Mouse (Mus musculus): ENCODE measurements around the gene Mdh1. TPM values are rescaled to one million over a fixed set of nuclear protein-coding genes. Genes with fewer than 3 reads are reported as not detected.

Mdh1 gene
- 1,000 to 10,000 TPM in 1 of 2 experiments, 100 to 1,000 TPM in 1; 495 to 1,053 TPM for total RNA-seq (2021)
- long read RNA-seq, experiment 1, transcript Mdh1-201 (9 exons, 2,122 nt), result major isoform, 858 of 894 reads
- long read RNA-seq, experiment 1, partial matches to known transcripts, result 28 of 894 reads
- long read RNA-seq, experiment 1, other reads (novel, unspliced or antisense), result 8 of 894 reads
- long read RNA-seq, experiment 2, transcript Mdh1-201 (9 exons, 2,122 nt), result major isoform, 938 of 979 reads
- long read RNA-seq, experiment 2, partial matches to known transcripts, result 22 of 979 reads
- long read RNA-seq, experiment 2, other reads (novel, unspliced or antisense), result 19 of 979 reads

DNA sequence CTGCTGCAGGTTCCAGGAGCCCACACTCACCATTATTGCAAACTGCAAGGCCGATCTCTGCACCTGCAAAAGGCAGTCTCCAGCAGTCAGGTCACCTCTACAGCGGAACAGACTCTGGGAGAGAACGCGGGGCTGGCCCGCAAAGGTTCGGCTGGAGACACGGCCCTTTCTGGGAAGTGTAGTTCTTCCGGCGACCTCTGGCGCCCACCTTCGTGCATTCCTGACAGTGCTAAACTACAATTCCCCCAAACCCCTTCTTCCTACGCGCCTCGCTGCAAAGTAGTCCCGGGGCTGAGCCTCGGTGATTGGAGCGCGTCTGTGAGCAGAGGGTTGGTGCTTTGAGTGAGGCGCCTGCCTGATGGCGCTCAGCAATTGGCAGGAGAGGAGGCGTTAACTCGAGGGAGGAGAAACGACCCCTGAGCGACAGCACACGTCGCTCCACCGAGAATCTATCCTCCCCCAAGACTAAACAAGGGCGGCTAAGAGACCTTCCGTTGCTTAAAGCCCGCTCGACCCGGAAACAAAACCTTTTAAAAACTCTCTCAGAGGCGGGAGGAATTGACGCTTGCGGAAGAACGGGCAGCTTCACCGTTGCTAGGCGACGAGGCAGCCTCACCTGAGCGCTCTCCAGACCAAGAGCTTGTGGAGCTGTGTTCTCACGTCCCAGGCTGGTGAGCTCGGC, at the start of gene Mdh1, which contains the start of gene Wdpcp:
Mdh1 (minus strand) TSS at position 668 of the 682 bp plus-strand sequence.
Wdpcp (plus strand) TSS at position 536 of the 682 bp plus-strand sequence.
- H3K4me3 ChIP-seq, result peak within 1 kb of the TSS; percentile 92
- DNase-seq, result peak; percentile 96
- peak within 1 kb of the TSS; percentile 89 for H3K27ac ChIP-seq
- intact Hi-C loops (cut with DNase I), result no loop called here
- peak; percentile 25; the same call in 1 of the 2 replicates for TF ChIP-seq CTCF (IDR thresholded peaks at IDR 0.05)

DNA sequence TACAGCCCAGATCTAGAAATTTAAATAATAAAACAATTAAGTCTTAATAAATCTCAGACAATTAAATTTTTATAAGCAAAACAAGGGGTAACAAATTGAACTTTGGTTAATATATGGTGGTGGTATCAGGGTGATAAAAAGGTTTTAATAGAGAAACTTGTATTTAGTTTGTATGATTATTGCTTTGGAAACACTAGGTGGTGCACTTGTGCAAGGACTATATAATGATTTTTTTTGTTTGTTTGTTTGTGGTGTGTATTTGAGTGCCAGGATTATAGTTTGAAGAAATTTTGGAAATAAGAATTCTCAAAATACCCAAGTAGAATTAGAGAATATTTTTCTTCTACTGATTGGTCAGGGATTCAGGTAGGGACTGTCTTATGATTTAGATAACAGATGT, 43.7 kb upstream of the Mdh1 start:
- intact Hi-C loops (cut with DNase I), result no loop called here
- DNase-seq, result no peak
- peak; percentile 53 for TF ChIP-seq CTCF (IDR thresholded peaks at IDR 0.05)
- H3K27ac ChIP-seq, result no peak overlapping the region
- no peak overlapping the region for H3K4me3 ChIP-seq

- DNase-seq, result no peak
- Histone ChIP-seq H3K4me3 (no peak overlapping the region), H3K27ac (no peak overlapping the region)
- TF ChIP-seq CTCF (IDR thresholded peaks at IDR 0.05), result no peak
- intact Hi-C loops (cut with DNase I), result no loop called here
These were observed 30.3 kb upstream of the Mdh1 start for GRCm38 (mm10) chr11:21602497-21602896.

DNA sequence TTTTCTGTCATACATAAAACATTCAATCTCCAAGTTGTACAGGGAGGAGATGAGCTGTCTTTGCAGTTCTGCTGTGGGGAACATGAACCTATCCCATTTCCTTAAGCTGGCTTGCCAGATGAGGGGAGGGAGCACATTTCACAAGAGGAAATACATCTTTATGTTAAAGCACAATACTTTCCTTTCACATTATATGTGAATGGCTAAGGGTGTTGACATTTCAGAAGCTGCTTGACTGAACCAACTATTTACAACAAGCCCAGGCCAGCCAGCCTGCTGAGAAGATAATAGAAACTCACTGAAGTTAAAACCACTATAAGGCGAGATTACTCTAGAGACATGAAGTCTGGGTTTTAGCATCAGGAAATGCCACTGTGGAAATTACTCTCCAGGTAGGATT, 11.1 kb upstream of the Mdh1 start:
- no peak for DNase-seq
- H3K4me3 ChIP-seq, result no peak overlapping the region
- intact Hi-C loops (cut with DNase I), result no loop called here
- no peak overlapping the region for H3K27ac ChIP-seq
- TF ChIP-seq CTCF (IDR thresholded peaks at IDR 0.05), result no peak

- DNase-seq, result no peak
- TF ChIP-seq CTCF (IDR thresholded peaks at IDR 0.05), result no peak
- intact Hi-C loops (cut with DNase I), result no loop called here
- Histone ChIP-seq H3K4me3 (no peak overlapping the region), H3K27ac (no peak overlapping the region)
These were observed 9.3 kb upstream of the Mdh1 start for GRCm38 (mm10) chr11:21581472-21581871.

DNA sequence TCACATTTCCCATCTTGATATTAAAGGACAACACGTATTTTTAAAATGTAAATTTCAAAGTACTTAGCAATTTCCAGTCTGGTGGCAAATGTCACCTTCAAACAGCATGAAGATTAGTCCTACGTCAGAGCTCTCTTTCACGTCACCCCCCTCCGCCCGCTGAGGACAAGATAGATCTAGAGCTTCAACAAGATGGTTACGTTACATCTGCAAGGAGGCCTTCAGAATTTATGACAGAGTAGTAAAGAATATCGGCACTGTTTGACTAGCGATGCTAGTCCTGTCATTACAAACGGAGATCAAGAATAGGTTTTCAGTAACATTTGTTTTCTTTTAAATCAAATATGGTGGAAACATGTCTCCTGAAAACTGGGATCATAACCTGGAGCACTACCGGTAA, 1.2 kb downstream of the Mdh1 start:
- Histone ChIP-seq H3K27ac (peak overlapping the region; percentile 89), H3K4me3 (peak overlapping the region; percentile 92)
- no peak for TF ChIP-seq CTCF (IDR thresholded peaks at IDR 0.05)
- intact Hi-C loops (cut with DNase I), result no loop called here
- peak; percentile 42 for DNase-seq

- Histone ChIP-seq H3K4me3 (peak overlapping the region; percentile 92), H3K27ac (peak overlapping the region; percentile 89)
- no peak for TF ChIP-seq CTCF (IDR thresholded peaks at IDR 0.05)
- intact Hi-C loops (cut with DNase I), result no loop called here
- DNase-seq, result no peak
These were observed 2.1 kb downstream of the Mdh1 start for GRCm38 (mm10) chr11:21570109-21570474.

- Histone ChIP-seq H3K4me3 (peak overlapping the region; percentile 92), H3K27ac (peak overlapping the region; percentile 89)
- peak; percentile 34 for DNase-seq
- intact Hi-C loops (cut with DNase I), result loop anchor here (5.0 kb wide), 1 partner anchor 1928 kb away; the partner anchor contains the start of gene Ahsa2
- no peak for TF ChIP-seq CTCF (IDR thresholded peaks at IDR 0.05)
These were observed 2.6 kb downstream of the Mdh1 start for GRCm38 (mm10) chr11:21569456-21570108.

- no peak for DNase-seq
- Histone ChIP-seq H3K4me3 (peak overlapping the region; percentile 92), H3K27ac (peak overlapping the region; percentile 89)
- intact Hi-C loops (cut with DNase I), result loop anchor here (5.0 kb wide), 1 partner anchor 1928 kb away; the partner anchor contains the start of gene Ahsa2
- TF ChIP-seq CTCF (IDR thresholded peaks at IDR 0.05), result no peak
These were observed 3.2 kb downstream of the Mdh1 start for GRCm38 (mm10) chr11:21569002-21569401.

DNA sequence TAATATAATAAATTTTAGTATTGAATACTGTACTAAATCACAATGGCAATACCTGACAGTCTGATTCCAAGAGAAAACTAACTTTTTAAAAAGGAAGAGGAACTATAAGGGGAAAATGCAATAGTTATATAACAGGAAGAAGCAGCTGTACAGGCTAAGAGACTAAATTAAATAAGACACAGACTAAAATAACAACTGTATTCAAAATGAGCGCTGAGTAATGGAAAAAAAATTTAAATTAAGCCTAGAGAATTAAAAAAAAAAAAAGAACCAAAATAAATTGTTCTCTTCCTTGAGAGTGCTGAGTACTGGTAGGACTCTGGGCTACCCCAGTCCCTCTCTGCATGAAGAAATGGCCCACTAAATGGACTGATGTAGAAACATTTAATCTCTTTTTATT, 4.4 kb downstream of the Mdh1 start:
- Histone ChIP-seq H3K4me3 (peak overlapping the region; percentile 92), H3K27ac (peak overlapping the region; percentile 89)
- intact Hi-C loops (cut with DNase I), result loop anchor here (5.0 kb wide), 1 partner anchor 1930 kb away; the partner anchor contains the start of gene Ahsa2
- DNase-seq, result no peak
- TF ChIP-seq CTCF (IDR thresholded peaks at IDR 0.05), result no peak

DNA sequence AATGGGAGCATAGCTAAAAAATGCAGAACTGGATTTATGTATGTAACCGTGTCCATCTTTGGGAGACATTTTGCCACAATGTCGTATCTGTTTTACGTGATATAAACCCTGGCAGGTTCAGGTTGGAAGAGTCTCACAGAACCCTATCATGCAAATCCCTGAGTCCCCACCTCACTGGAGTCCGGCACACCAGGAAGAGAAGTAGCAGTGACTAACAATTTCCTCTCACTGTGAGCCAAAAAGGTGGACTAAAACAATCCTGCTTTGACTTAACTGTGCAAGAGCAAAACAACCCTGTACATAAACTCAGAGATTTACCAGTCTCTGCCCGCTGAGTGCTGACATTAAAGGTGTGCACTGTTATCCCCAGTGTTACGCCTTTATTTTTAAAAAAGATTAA, 5.2 kb downstream of the Mdh1 start:
- H3K27ac ChIP-seq, result peak overlapping the region; percentile 89; the same call in 1 of the 2 replicates
- TF ChIP-seq CTCF (IDR thresholded peaks at IDR 0.05), result no peak
- H3K4me3 ChIP-seq, result peak overlapping the region; percentile 92
- DNase-seq, result no peak
- intact Hi-C loops (cut with DNase I), result loop anchor here (5.0 kb wide), 1 partner anchor 1930 kb away; the partner anchor contains the start of gene Ahsa2

- H3K27ac ChIP-seq, result peak overlapping the region; percentile 58
- TF ChIP-seq CTCF (IDR thresholded peaks at IDR 0.05), result no peak
- DNase-seq, result no peak
- peak overlapping the region; percentile 7; the same call in 1 of the 2 replicates for H3K4me3 ChIP-seq
- intact Hi-C loops (cut with DNase I), result loop anchor here (5.0 kb wide), 1 partner anchor 1932 kb away; the partner anchor contains the start of gene Ahsa2
These were observed 7.3 kb downstream of the Mdh1 start for GRCm38 (mm10) chr11:21564681-21565405.

Measured in gastrocnemius, adult 2 months (tissue).